ENCODE assay signal across 11 mouse cellular contexts in genomic region chr6:88204531-88205385, GRCm38 (mm10). TPM values are rescaled to one million over a fixed set of nuclear protein-coding genes. Genes with fewer than 3 reads are reported as not detected.
DNase-seq lines count a peak whose midpoint lies in the region; ATAC-seq lines count a peak whose summit lies in the region.
"Had no signal": no experiment of that assay in that cellular context is flagged by ENCODE, and none has a peak within 500 bp of the region (broad histone marks: within the 10 kb centered on the region; RNA-seq: fewer than 3 reads in every experiment).

No protein-coding gene starts in this region.

- H3K27ac ChIP-seq in kidney, embryonic 15.5 days, result peak overlapping the region; percentile 77; the same call in 1 of the 2 replicates
- no peak overlapping the region for H3K27ac ChIP-seq in embryonic facial prominence, embryonic 10.5 days (replicated peaks)
- H3K27ac ChIP-seq: liver, embryonic 14.5 days had no signal

- 0 out of 2 replicates have a peak overlapping the region, but pooled peaks have one; percentile 1 for H3K4me3 ChIP-seq in kidney, embryonic 15.5 days (replicated peaks)
- peak overlapping the region; percentile 31; the same call in 1 of the 2 replicates for H3K4me3 ChIP-seq in embryonic facial prominence, embryonic 10.5 days

- 0 out of 2 replicates have a peak overlapping the region, but pooled peaks have one; percentile 4 for H3K9ac ChIP-seq in kidney, embryonic 15.5 days
- H3K9ac ChIP-seq: liver, embryonic 14.5 days had no signal

- 14% methylated on average over 25 of the region's 25 CpGs for WGBS in kidney, embryonic 15.5 days
- 12% methylated on average over 25 of the region's 25 CpGs for WGBS in embryonic facial prominence, embryonic 10.5 days

- no peak for ATAC-seq in kidney, embryonic 15.5 days (replicated peaks; ENCODE audit: low FRiP score)

- peaks cover 84% of the 10 kb centered on the region for H3K27me3 ChIP-seq in kidney, embryonic 15.5 days
- peaks cover 100% of the 10 kb centered on the region for H3K27me3 ChIP-seq in embryonic facial prominence, embryonic 10.5 days (replicated peaks; ENCODE audit: low read depth, poor library complexity, severe bottlenecking)

- no peak for DNase-seq in kidney, adult 18-20 months
- DNase-seq in NIH3T3 (ENCODE audit: low read depth), result peak; percentile 19
- peak; percentile 42 for DNase-seq in embryonic facial prominence, embryonic 10.5 days (ENCODE audit: low spot score)
- peak; percentile 55 for DNase-seq in heart, postnatal 4 days
- no peak for DNase-seq in left cerebral cortex, adult 9 months (ENCODE audit: low spot score in 2 of 2)
- no peak for DNase-seq in layer of hippocampus, postnatal 36 days

- H3K9me3 ChIP-seq in kidney, embryonic 15.5 days (replicated peaks), result no peaks in the 10 kb centered on the region
- no peaks in the 10 kb centered on the region for H3K9me3 ChIP-seq in embryonic facial prominence, embryonic 10.5 days

- 0 out of 2 replicates have a peak, but pooled peaks cover 4% of the 10 kb centered on the region for H3K36me3 ChIP-seq in kidney, embryonic 15.5 days
- peaks cover 4% of the 10 kb centered on the region for H3K36me3 ChIP-seq in embryonic facial prominence, embryonic 10.5 days (replicated peaks)

- H3K4me2 ChIP-seq in kidney, embryonic 15.5 days, result peak overlapping the region; percentile 34; the same call in 1 of the 2 replicates

- peaks cover 63% of the 10 kb centered on the region for H3K4me1 ChIP-seq in kidney, embryonic 15.5 days
- H3K4me1 ChIP-seq in embryonic facial prominence, embryonic 10.5 days, result peaks cover 65% of the 10 kb centered on the region

RNA-seq across cellular contexts. Expression of gene Gata2, which starts 11.1 kb away (rescaled TPM):
- 42.1 and 59.5 TPM in 2 replicates for polyA plus RNA-seq in kidney, embryonic 15.5 days (2015; fragmentation: Nextera tagmentation; extraction: Ambion mirVana)
- 34.6 and 35.9 TPM in 2 replicates for polyA plus RNA-seq in embryonic facial prominence, embryonic 10.5 days (2016; fragmentation: Nextera tagmentation; extraction: Ambion mirVana)
- total RNA-seq in heart, postnatal 4 days (2021), result 10 to 100 TPM; 15.2 to 16.8 TPM
- total RNA-seq in layer of hippocampus, postnatal 36 days (2021), result 1 to 10 TPM; 3.7 to 7.8 TPM

RNA-seq across cellular contexts. Expression of gene Dnajb8, which starts 17.3 kb away (rescaled TPM):
- not detected in 2 replicates for polyA plus RNA-seq in kidney, embryonic 15.5 days (2015; fragmentation: Nextera tagmentation; extraction: Ambion mirVana)
- polyA plus RNA-seq in embryonic facial prominence, embryonic 10.5 days (2016; fragmentation: Nextera tagmentation; extraction: Ambion mirVana), result not detected in 2 replicates
- total RNA-seq in heart, postnatal 4 days (2021), result not detected
- not detected for total RNA-seq in layer of hippocampus, postnatal 36 days (2021)
- total RNA-seq: layer of hippocampus, postnatal 10 days had no signal
- polyA plus RNA-seq: cortical plate, adult 2 months; liver, embryonic 14.5 days; spleen, adult 2 months had no signal

Comparison
In these comparisons a context has a peak if more than half of its experiments do, and no peak if none do; other contexts are left out.
1. DNase-seq: peak in NIH3T3 (single experiment), embryonic facial prominence, embryonic 10.5 days (single experiment) and heart, postnatal 4 days (single experiment); none in kidney, adult 18-20 months (single experiment), left cerebral cortex, adult 9 months (0 of 2) and layer of hippocampus, postnatal 36 days (0 of 2).